Mouse (Mus musculus) MEL (cell line): ENCODE data around the gene Ctu2. TPM values are rescaled to one million over a fixed set of nuclear protein-coding genes. Genes with fewer than 3 reads are reported as not detected.

Experiments
- DNase-seq: peaks from one replicate; pipeline ENCODE4 v3.0.0; 2011; ENCODE audit warnings: low read depth, low spot score
- H3K27ac ChIP-seq: 2 replicates; pipeline ENCODE4 v1.5.1; 2012; ENCODE audit warnings: low read depth, mild to moderate bottlenecking, control low read depth, low read length, moderate library complexity; ENCODE audit not compliant: control insufficient read depth
- H3K27me3 ChIP-seq, 2 experiments: fragments of 150-350 bp in 1 of 2; sonication (generic) in 1 of 2; 2 replicates each; pipeline ENCODE4 v1.6.1; 2012; ENCODE audit warnings: low read length in 2 of 2, mild to moderate bottlenecking in 2 of 2, improper control_type of control experiment in 1 of 2, moderate library complexity in 1 of 2; ENCODE audit not compliant: insufficient read depth in 2 of 2, control insufficient read depth in 1 of 2
- H3K36me3 ChIP-seq, 2 experiments: 2 replicates each; pipeline ENCODE4 v1.6.1; 2012 to 2014; ENCODE audit warnings: low read length in 2 of 2, improper control_type of control experiment in 1 of 2, inconsistent platforms in 1 of 2, mild to moderate bottlenecking in 1 of 2; ENCODE audit not compliant: insufficient read depth in 2 of 2, control insufficient read depth in 1 of 2
- H3K4me1 ChIP-seq, 2 experiments: fragments of 150-350 bp in 1 of 2; sonication (generic) in 1 of 2; 2 replicates each; pipeline ENCODE4 v1.6.1; 2012; ENCODE audit warnings: low read length in 2 of 2, improper control_type of control experiment in 1 of 2, mild to moderate bottlenecking in 1 of 2; ENCODE audit not compliant: insufficient read depth in 2 of 2, control insufficient read depth in 1 of 2
- H3K4me3 ChIP-seq, 2 experiments: fragments of 150-350 bp in 1 of 2; sonication (generic) in 1 of 2; 2 replicates each; pipeline ENCODE4 v1.5.1; 2012; ENCODE audit warnings: low read depth in 2 of 2, low read length in 2 of 2, mild to moderate bottlenecking in 2 of 2, moderate library complexity in 2 of 2, control low read depth in 1 of 2, improper control_type of control experiment in 1 of 2; ENCODE audit not compliant: control insufficient read depth in 1 of 2, insufficient read depth in 1 of 2
- H3K79me2 ChIP-seq: 2 replicates; pipeline ENCODE4 v1.6.1; 2012; ENCODE audit warnings: mild to moderate bottlenecking, low read length, moderate library complexity; ENCODE audit not compliant: control insufficient read depth, poor library complexity, insufficient read depth
- H3K9ac ChIP-seq: 2 replicates; pipeline ENCODE4 v1.6.1; 2012; ENCODE audit warnings: low read depth, mild to moderate bottlenecking, control low read depth, low read length, moderate library complexity; ENCODE audit not compliant: control insufficient read depth, poor library complexity, severe bottlenecking
- H3K9me3 ChIP-seq: fragments of 150-350 bp; sonication (generic); replicated peaks from 2 replicates; pipeline ENCODE4 v1.6.1; 2012; ENCODE audit warnings: mild to moderate bottlenecking, low read length, improper control_type of control experiment, moderate library complexity; ENCODE audit not compliant: insufficient read depth
- CHD1 ChIP-seq: IDR thresholded peaks from 2 replicates; pipeline ENCODE4 v1.6.1; 2012; ENCODE audit warnings: low read depth, mild to moderate bottlenecking, inconsistent platforms, low read length, improper control_type of control experiment
- CTCF ChIP-seq, 3 experiments: IDR thresholded peaks in 2 of 3; conservative IDR thresholded peaks in 1 of 3; 2 replicates each; pipeline ENCODE4 v1.5.1; 2011 to 2012; ENCODE audit warnings: low read length in 3 of 3, low read depth in 2 of 3, mild to moderate bottlenecking in 2 of 3, improper control_type of control experiment in 1 of 3, inconsistent platforms in 1 of 3, mixed read lengths in 1 of 3, moderate library complexity in 1 of 3; ENCODE audit not compliant: control insufficient read depth in 1 of 3, insufficient read depth in 1 of 3, poor library complexity in 1 of 3, severe bottlenecking in 1 of 3
- EP300 ChIP-seq, 2 experiments: IDR thresholded peaks; 2 replicates each; pipeline ENCODE4 v1.6.1; 2011; ENCODE audit warnings: improper control_type of control experiment in 2 of 2, low read length in 2 of 2, low read depth in 1 of 2, mild to moderate bottlenecking in 1 of 2
- ETS1 ChIP-seq: IDR thresholded peaks from 2 replicates; pipeline ENCODE4 v1.6.1; 2012; ENCODE audit warnings: low read depth, mild to moderate bottlenecking, inconsistent platforms, low read length, improper control_type of control experiment, moderate library complexity
- GABPA ChIP-seq: IDR thresholded peaks from 2 replicates; pipeline ENCODE4 v1.6.1; 2012; ENCODE audit warnings: low read depth, mild to moderate bottlenecking, inconsistent platforms, low read length, improper control_type of control experiment, moderate library complexity
- GATA1 ChIP-seq: IDR thresholded peaks from 2 replicates; pipeline ENCODE4 v1.6.1; 2011; ENCODE audit warnings: low read depth, low read length, improper control_type of control experiment
- HCFC1 ChIP-seq: IDR thresholded peaks from 2 replicates; pipeline ENCODE4 v1.6.1; 2012; ENCODE audit warnings: low read depth, mild to moderate bottlenecking, inconsistent platforms, low read length, improper control_type of control experiment, moderate library complexity
- JUND ChIP-seq: IDR thresholded peaks from 2 replicates; pipeline ENCODE4 v1.6.1; 2011; ENCODE audit warnings: low read depth, mild to moderate bottlenecking, improper control_type of control experiment, low read length
- KAT2A ChIP-seq: conservative IDR thresholded peaks from 2 replicates; pipeline ENCODE4 v1.6.1; 2012; ENCODE audit warnings: low read depth, low read length, improper control_type of control experiment, inconsistent platforms
- MAFK ChIP-seq: IDR thresholded peaks from 2 replicates; pipeline ENCODE4 v1.6.1; 2011; ENCODE audit warnings: low read depth, mild to moderate bottlenecking, low read length, improper control_type of control experiment, borderline replicate concordance
- MAX ChIP-seq: IDR thresholded peaks from 2 replicates; pipeline ENCODE4 v1.6.1; 2011; ENCODE audit warnings: low read length, improper control_type of control experiment
- MEF2A ChIP-seq: IDR thresholded peaks from 2 replicates; pipeline ENCODE4 v1.6.1; 2014; ENCODE audit warnings: low read depth, mild to moderate bottlenecking, inconsistent platforms, low read length, improper control_type of control experiment; ENCODE audit not compliant: poor library complexity, insufficient replicate concordance, severe bottlenecking; ENCODE audit errors: extremely low read depth
- MXI1 ChIP-seq: IDR thresholded peaks from 2 replicates; pipeline ENCODE4 v1.6.1; 2011; ENCODE audit warnings: mild to moderate bottlenecking, low read depth, low read length, improper control_type of control experiment
- MYB ChIP-seq: IDR thresholded peaks from 2 replicates; pipeline ENCODE4 v1.6.1; 2011; ENCODE audit warnings: mild to moderate bottlenecking, low read depth, low read length, improper control_type of control experiment
- MYC ChIP-seq: IDR thresholded peaks from 2 replicates; pipeline ENCODE4 v1.6.1; 2011; ENCODE audit warnings: low read depth, mild to moderate bottlenecking, low read length, improper control_type of control experiment, moderate library complexity
- NRF1 ChIP-seq: IDR thresholded peaks from 2 replicates; pipeline ENCODE4 v1.6.1; 2014; ENCODE audit warnings: low read depth, mild to moderate bottlenecking, inconsistent platforms, low read length, improper control_type of control experiment, moderate library complexity; ENCODE audit not compliant: poor library complexity, insufficient read depth, severe bottlenecking
- POLR2A ChIP-seq, 2 experiments: IDR thresholded peaks; 2 replicates each; pipeline ENCODE4 v1.6.1; 2011 to 2012; ENCODE audit warnings: low read length in 2 of 2, mild to moderate bottlenecking in 2 of 2, control low read depth in 1 of 2, improper control_type of control experiment in 1 of 2, low read depth in 1 of 2, moderate library complexity in 1 of 2; ENCODE audit not compliant: control insufficient read depth in 1 of 2, insufficient read depth in 1 of 2, poor library complexity in 1 of 2
- POLR2AphosphoS5 ChIP-seq: IDR thresholded peaks from 2 replicates; pipeline ENCODE4 v1.6.1; 2012; ENCODE audit warnings: low read depth, borderline replicate concordance, mild to moderate bottlenecking, inconsistent platforms, low read length, moderate library complexity, mixed read lengths
- RAD21 ChIP-seq: IDR thresholded peaks from 2 replicates; pipeline ENCODE4 v1.6.1; 2011; ENCODE audit warnings: mild to moderate bottlenecking, low read depth, low read length, improper control_type of control experiment
- RCOR1 ChIP-seq: IDR thresholded peaks from 2 replicates; pipeline ENCODE4 v1.6.1; 2012; ENCODE audit warnings: low read depth, mild to moderate bottlenecking, inconsistent platforms, low read length, improper control_type of control experiment
- SIN3A ChIP-seq: IDR thresholded peaks from 2 replicates; pipeline ENCODE4 v1.6.1; 2012; ENCODE audit warnings: low read length, improper control_type of control experiment, inconsistent platforms
- SMC3 ChIP-seq: IDR thresholded peaks from 2 replicates; pipeline ENCODE4 v1.6.1; 2011; ENCODE audit warnings: low read depth, low read length, improper control_type of control experiment
- TAL1 ChIP-seq: IDR thresholded peaks from 2 replicates; pipeline ENCODE4 v1.6.1; 2012; ENCODE audit warnings: mild to moderate bottlenecking, inconsistent platforms, low read length, moderate library complexity, mixed read lengths
- TBP ChIP-seq: IDR thresholded peaks from 2 replicates; pipeline ENCODE4 v1.8.0; 2011; ENCODE audit warnings: low read depth, low read length, improper control_type of control experiment
- TCF12 ChIP-seq: IDR thresholded peaks from 2 replicates; pipeline ENCODE4 v1.6.1; 2014; ENCODE audit warnings: low read depth, mild to moderate bottlenecking, inconsistent platforms, low read length, improper control_type of control experiment, moderate library complexity
- USF1 ChIP-seq: IDR thresholded peaks from 2 replicates; pipeline ENCODE4 v1.6.1; 2014; ENCODE audit warnings: low read depth, mild to moderate bottlenecking, inconsistent platforms, low read length, improper control_type of control experiment, moderate library complexity
- USF2 ChIP-seq, 2 experiments: IDR thresholded peaks; 2 replicates each; pipeline ENCODE4 v1.6.1; 2011 to 2012; ENCODE audit warnings: improper control_type of control experiment in 2 of 2, low read length in 2 of 2, borderline replicate concordance in 1 of 2, inconsistent platforms in 1 of 2, low read depth in 1 of 2, mild to moderate bottlenecking in 1 of 2; ENCODE audit not compliant: insufficient read depth in 1 of 2
- ZC3H11A ChIP-seq: IDR thresholded peaks from 2 replicates; pipeline ENCODE4 v1.6.1; 2012; ENCODE audit warnings: low read depth, mild to moderate bottlenecking, inconsistent platforms, low read length, improper control_type of control experiment
- ZKSCAN1 ChIP-seq: IDR thresholded peaks from 2 replicates; pipeline ENCODE4 v1.6.1; 2012; ENCODE audit warnings: low read depth, mild to moderate bottlenecking, inconsistent platforms, low read length, improper control_type of control experiment, moderate library complexity
- ZMIZ1 ChIP-seq: IDR thresholded peaks from 2 replicates; pipeline ENCODE4 v1.6.1; 2012; ENCODE audit warnings: low read depth, mild to moderate bottlenecking, inconsistent platforms, low read length, improper control_type of control experiment, moderate library complexity
- polyA plus RNA-seq, 2 experiments: library from polyadenylated mRNA; stranded (reverse) in 1 of 2; unstranded in 1 of 2; fragments of >175 nt in 1 of 2; fragments of >200 nt in 1 of 2; gene quantifications; 2 replicates each; pipeline versions ENCODE4 v1.2.1 to v1.2.4; 2012; ENCODE audit warnings: low replicate concordance in 2 of 2, low read depth in 1 of 2; ENCODE audit not compliant: insufficient read length in 2 of 2, insufficient read depth in 1 of 2, missing spikeins in 1 of 2
- total RNA-seq: library from RNA; depleted of rRNA; stranded (reverse); fragments of 300-350 nt; gene quantifications from 2 replicates; pipeline ENCODE4 v1.2.3, GENCODE M21; 2012

The Ctu2 gene
- total and polyA plus RNA-seq, 3 experiments = 44.0 to 57.4 TPM; not detected in 1

GRCm38 (mm10) chr8:122517541-122518190, 41.7 kb downstream of the Ctu2 start:
- no peak overlapping the region for H3K9ac ChIP-seq
- H3K4me1 ChIP-seq = no peaks in the 10 kb centered on the region
- TF ChIP-seq TAL1 = no peak
- TF ChIP-seq ZKSCAN1 = no peak
- no peak for TF ChIP-seq MYC
- TF ChIP-seq SMC3 = no peak
- TF ChIP-seq POLR2A (IDR thresholded peaks at IDR 0.05; ENCODE audit: control insufficient read depth in 1 of 2, insufficient read depth in 1 of 2, low read depth in 1 of 2, low read length in 2 of 2, poor library complexity in 1 of 2) = no peak
- no peak for TF ChIP-seq KAT2A
- TF ChIP-seq MEF2A = no peak
- no peak for TF ChIP-seq MXI1
- TF ChIP-seq NRF1 = no peak
- TF ChIP-seq MYB = no peak
- no peak for TF ChIP-seq POLR2AphosphoS5
- TF ChIP-seq TBP = no peak
- TF ChIP-seq SIN3A = no peak
- no peak for TF ChIP-seq ETS1
- no peak for TF ChIP-seq RCOR1
- no peak for TF ChIP-seq HCFC1
- no peak for TF ChIP-seq ZMIZ1
- TF ChIP-seq TCF12 = no peak
- TF ChIP-seq, all 39 proteins: peak for 0
- peaks cover 12% of the 10 kb centered on the region; the same call in 1 of the 2 replicates for H3K79me2 ChIP-seq
- no peaks in the 10 kb centered on the region for H3K27me3 ChIP-seq
- peaks cover 0 to 5% of the 10 kb centered on the region in 2 experiments; a peak in 2 of 4 replicates for H3K36me3 ChIP-seq
- H3K4me3 ChIP-seq = no peak overlapping the region
- H3K9me3 ChIP-seq = no peaks in the 10 kb centered on the region
- no peak overlapping the region for H3K27ac ChIP-seq
- no peak for DNase-seq

GRCm38 (mm10) chr8:122520611-122521010, 44.7 kb downstream of the Ctu2 start:
- Histone ChIP-seq H3K9ac (no peak overlapping the region), H3K36me3 (peaks cover 0 to 6% of the 10 kb centered on the region in 2 experiments; a peak in 2 of 4 replicates), H3K9me3 (no peaks in the 10 kb centered on the region), H3K4me1 (0 out of 4 replicates have a peak, but pooled peaks cover 0 to 3% of the 10 kb centered on the region in 2 experiments), H3K27ac (no peak overlapping the region), H3K4me3 (no peak overlapping the region), H3K79me2 (peaks cover 19% of the 10 kb centered on the region; the same call in 1 of the 2 replicates), H3K27me3 (no peaks in the 10 kb centered on the region)
- DNase-seq = no peak
- TF ChIP-seq ZKSCAN1 = no peak
- no peak for TF ChIP-seq USF2 (IDR thresholded peaks at IDR 0.05; ENCODE audit: borderline replicate concordance in 1 of 2, insufficient read depth in 1 of 2, low read depth in 1 of 2, low read length in 2 of 2)
- no peak for TF ChIP-seq GABPA
- TF ChIP-seq RAD21 = no peak
- no peak for TF ChIP-seq USF1
- TF ChIP-seq TAL1 = no peak
- TF ChIP-seq MAX = no peak
- no peak for TF ChIP-seq CHD1
- TF ChIP-seq GATA1 = no peak
- no peak for TF ChIP-seq JUND
- TF ChIP-seq MYC = no peak
- TF ChIP-seq EP300 (IDR thresholded peaks at IDR 0.05; ENCODE audit: low read depth in 1 of 2, low read length in 2 of 2) = no peak
- TF ChIP-seq CTCF (IDR thresholded peaks at IDR 0.05 in 2 of 3, conservative IDR thresholded peaks at IDR 0.05 in 1 of 3; ENCODE audit: control insufficient read depth in 1 of 3, insufficient read depth in 1 of 3, low read depth in 2 of 3, low read length in 3 of 3, poor library complexity in 1 of 3, severe bottlenecking in 1 of 3) = no peak
- TF ChIP-seq MAFK = no peak
- no peak for TF ChIP-seq ZC3H11A
- TF ChIP-seq, all 39 proteins: peak for 0
